Mouse (Mus musculus) kidney, postnatal 10 days (tissue): ENCODE measurements at regions not wholly inside any gene's neighbourhood (a gene's known extent, or its start where the extent isn't known, plus 50 kb on each side); places are given as distances from the start of the nearest gene placed in this dataset.
A peak's percentile ranks its signal among the peaks of the same experiment; 100 is the strongest.

Source experiments
- DNase-seq: peaks from one replicate; pipeline ENCODE4 v3.0.0; 2021; ENCODE audit warnings: mixed read lengths

DNA sequence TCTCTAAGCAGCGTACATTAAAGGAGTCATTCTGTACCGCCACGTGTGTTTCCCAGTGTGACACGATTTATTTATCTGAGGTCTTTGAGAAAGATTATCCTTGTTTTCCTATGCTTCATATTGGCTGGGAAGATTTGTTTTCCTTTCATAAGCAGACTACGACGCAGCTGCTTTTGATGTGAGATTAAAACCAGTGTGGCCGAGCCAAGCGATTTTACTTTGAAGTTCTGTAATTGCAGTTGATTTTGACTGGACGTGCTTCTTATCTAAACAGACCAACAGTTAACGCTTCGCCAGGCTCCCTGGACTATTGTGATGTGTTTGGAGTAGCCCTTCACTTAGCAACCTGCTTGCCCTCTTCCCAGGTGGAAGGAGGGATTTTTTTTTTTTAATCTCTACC lies 120.6 kb downstream of the Dact1 start:
- no peak for DNase-seq

DNA sequence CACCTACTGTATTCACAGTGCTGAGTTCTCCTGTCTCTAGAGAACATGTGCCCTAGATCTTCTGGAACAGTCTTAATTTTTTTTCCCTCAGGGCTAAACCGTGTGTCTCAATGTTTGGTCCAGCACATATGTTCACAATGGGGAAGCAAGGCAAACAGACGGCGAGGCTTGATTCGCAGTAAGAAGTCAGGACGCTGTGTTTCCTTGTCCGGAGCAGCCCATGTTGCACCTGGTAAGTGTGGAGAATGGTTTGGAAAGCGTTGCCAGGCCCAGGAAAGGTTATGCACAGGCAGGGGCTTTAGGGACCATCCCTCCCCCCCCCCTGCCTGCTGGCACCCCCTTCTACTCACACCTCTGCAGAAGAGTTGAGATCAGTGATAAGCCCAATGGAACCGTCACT lies 121.4 kb downstream of the Dact1 start:
- DNase-seq = no peak

DNA sequence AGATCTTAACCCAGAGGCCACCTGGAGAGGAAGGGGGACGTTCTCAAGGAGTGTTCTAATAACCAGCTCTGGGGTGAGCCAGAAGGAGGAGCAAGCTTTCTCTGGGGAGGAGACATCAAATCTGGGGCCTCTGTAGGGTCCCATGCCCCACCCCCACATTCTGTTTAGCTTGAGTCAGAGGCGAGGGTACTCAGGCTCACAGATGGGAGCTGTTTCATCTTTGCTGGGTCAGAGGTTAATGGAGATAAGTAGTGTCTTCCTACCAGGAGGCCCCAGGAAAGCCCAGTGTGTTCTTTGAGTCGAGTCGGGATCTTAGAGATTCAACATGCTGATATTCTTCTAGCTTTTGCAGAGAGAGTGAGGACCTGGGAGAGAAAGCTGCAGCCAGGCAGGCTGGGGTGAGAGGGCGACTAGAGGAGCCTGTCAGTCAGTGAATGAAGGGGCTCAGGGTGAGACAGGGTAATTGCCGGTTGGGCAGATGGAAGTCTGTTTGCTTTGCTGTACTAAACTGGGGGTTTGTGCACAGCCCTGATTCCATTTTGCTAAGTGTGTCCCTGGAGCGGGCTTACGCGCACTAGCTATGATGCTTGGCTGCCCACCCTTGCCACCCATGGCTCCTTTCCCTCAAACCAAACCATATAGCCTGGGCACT lies 124.0 kb downstream of the Dact1 start:
- no peak for DNase-seq

DNA sequence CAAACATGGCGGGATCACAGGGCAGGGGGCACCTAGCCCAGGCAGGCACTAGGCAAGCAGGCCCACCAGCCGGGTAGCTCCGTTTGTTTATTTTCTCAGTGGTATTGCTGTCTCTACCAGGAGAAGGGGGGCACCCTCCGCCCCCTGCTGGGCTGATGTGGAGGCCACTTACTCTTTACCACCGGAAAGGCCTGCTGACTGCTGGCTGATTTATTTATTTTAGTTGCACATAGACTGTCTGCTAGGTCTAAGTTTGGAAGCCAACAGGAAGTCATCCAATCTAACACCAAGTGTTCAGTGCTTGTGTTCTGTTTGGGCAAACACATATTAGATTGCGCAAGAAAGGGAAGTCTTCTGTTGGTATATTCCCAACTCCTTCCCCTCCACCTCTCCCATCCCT lies 128.6 kb downstream of the Dact1 start:
- DNase-seq = peak; percentile 83

DNA sequence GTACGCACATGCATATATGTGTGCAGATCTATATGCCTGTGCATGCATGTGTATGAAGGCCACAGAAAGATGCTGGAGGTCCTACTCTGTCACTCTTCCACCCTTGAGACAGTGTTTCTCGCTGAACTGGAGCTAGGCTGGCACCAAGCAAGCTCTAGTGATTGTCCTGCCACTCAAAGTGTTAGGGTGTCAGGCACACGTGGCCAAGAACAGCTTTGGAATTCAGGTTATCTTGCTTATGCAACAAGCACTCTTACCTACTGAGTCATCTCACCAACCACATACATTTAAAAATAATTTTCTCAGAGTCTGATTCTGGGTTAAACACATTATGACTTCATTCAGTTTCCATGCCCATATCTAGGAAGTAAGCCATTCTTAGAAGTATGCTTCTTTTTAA lies 131.2 kb downstream of the Dact1 start:
- no peak for DNase-seq

DNA sequence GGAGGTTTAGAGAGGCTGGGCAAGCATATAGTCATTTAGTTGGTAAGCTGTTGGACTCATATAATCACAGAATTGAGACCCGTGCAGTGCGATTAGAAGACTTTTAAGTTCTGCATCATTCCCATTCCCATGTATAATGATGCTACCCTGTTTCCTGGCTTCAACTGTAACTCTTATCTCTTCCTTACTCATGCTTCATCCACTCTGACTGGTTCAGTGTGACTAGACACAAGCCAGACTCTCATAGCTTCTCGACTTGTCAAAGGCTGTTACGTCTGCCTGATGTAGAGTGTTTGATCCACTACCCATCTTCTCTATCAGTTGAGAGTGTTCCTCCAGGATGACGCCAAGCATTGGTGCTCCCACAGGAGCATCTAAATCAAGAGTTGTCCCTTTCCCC lies 131.6 kb downstream of the Dact1 start:
- DNase-seq = no peak

DNA sequence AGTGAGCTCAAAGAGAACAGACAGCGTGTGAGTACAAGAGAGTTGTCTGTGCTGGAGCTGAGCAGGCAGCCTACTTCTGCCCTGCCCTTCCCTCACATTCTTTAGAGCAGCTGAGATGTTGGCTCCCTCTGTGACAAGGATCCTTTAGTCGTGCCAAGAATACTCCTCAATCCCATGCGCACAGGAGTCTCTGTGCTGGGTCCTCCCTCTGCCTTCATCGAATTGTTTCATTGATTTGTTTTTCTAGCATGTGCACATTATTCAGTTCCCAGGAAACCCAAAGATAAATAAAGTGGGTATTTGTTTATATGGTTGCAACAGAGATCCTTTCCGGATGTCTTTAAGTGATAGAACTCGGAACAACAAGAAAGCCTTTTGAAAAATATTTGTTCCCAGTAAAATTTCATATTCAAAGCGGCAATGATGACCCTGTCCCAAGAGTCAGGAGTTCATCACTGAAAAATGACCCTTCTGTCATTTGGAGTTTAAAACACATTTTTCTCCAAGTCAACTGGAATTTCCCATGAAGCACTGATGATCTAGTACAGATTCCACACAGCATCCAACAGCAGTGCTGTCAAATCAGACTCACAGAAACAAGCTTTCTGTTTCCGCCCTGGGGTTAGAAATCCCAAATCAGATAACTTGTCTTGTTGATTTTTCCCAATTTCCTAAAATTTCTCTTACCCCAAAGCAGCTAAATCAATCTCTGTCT lies 136.7 kb downstream of the Dact1 start:
- peak; percentile 44 for DNase-seq

DNA sequence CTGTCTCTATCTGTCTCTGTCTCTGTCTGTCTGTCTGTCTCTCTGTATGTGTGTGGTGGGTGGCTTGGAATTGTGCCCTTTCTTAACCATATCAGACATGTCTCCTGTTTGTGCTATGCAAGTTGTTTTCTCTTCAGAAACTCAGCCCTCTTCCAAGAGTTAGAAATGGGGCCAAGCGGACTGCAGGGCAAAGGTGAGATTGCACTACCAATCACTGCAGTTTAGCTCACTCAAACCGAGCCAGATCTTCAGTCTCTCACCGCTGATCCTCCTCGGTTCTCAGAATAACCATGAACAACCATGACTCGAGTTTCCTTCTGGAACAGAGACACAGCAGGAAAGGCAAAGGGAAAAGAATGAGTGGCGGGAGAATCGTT lies 137.2 kb downstream of the Dact1 start:
- DNase-seq = peak; percentile 63

DNA sequence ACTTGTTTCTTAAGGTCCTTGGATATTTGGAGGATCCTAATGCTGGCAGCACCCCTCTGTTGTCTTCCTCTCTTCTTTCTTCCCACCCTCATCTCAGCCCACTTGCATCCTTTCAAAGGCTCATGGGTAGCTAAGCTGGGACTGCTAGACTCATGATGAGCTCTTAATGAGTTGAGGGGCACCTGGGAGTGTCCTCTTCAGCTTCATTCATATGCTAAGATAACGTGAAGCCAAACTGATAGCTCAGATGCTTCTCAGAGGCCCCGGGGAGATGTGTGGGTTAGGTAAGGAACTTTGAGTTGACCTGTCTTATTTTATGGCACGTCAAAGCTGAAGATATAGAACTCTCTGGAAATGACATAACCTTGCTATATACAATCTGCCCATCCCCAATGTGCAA lies 139.3 kb downstream of the Dact1 start:
- no peak for DNase-seq

DNA sequence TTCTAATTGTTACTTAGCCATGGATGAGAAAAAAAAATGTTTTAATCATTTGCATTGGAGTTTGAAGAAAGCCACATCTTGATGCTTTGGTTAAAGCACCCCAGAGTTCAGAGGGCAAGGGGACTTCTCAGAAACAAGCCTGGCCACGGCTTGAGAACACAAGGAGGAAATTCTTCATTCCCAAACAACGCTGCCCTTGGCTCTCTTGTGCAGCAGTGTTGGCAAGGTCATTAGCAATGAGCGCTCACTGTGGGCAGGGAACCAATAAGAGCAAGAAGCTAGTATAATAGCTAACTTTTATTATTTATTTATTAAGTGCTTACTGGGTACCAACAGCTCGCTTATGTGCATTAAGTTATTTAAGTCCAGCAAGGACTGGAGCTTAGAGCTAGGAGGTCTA lies 140.4 kb downstream of the Dact1 start:
- DNase-seq = no peak

DNA sequence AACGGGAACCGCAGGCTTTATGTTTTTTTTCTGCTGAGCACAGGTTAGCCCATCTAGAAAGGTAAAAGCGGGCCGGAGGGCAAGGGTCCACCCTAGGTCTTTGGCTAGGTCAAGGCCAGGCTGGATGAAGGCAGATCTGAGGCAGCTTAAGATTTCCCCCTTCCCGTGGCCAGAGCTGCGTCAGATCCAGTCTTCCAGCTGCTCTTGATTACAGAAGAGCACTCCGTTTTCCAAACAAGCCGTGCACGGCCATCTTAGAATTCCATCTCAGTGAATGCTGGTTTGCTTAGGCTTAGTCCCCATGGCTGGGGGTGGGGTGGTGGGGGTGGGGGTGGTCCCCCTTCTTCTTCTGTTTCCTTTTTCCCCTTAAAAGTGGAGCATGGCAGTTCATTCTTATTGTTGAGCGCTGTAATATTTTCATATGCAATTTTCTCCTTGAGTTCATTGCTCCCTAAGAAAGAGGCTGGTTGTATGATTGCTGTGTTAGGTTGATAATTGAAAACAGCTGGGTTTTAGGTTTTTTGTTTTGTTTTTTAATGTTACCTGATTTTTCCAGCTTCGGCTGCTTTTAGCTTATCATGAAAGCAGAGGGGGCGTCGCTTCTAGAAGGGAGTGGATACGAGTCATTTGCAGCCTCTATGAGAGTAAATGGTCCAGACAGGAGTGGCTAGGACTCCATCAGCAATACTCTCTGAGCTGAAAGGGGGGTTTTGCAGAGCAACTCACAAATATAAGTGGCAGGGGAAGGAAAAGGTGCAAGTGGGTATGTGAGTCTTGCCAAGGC lies 141.2 kb downstream of the Dact1 start:
- DNase-seq = no peak

DNA sequence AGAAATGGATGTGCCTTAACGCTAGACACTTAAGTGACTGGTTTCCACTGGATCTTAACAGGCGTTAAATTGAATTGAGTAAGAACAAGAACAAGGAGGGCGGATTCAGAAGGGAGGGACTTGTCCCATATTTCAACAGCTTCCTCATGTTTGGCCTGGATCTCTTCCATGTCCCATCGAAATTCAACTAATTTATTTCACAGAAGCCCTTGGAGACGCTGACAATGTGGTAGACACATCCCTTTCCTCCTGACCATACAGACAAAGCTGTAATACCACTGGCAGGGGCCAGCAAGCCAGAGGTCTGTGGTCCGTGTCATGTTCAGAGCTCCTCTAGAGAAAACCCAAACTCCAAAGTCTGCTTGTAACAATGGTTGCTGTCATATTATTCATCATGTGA lies 147.2 kb downstream of the Dact1 start:
- no peak for DNase-seq

DNA sequence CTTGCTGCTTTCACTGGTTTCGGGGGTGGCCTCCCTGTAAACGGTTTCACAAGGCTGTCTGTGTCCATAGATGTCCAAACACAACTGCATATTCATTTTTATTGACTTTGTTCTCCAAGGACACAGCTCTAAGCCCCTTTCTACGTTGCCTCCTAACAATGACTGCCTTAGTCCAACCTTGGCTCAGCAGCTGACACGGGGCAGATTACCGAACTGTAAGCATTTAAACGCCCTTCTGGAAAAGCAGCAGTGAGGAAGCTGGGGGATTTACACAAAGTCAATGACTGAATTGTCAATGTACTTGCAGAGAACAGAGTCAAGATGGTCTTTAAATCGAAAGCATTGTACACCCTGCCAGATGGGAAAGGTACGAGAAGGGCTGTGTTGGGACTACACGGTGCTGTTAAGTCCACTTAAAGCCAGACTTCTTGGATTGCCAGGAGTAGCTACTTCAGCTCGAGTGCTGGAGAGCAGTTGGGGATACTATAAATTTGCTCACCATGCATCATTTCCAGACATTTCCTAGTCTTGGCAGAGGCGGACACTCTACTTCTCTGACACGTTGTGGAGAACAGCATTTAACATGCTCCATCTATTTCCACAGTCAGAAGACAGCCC lies 149.0 kb downstream of the Dact1 start:
- DNase-seq = no peak

DNA sequence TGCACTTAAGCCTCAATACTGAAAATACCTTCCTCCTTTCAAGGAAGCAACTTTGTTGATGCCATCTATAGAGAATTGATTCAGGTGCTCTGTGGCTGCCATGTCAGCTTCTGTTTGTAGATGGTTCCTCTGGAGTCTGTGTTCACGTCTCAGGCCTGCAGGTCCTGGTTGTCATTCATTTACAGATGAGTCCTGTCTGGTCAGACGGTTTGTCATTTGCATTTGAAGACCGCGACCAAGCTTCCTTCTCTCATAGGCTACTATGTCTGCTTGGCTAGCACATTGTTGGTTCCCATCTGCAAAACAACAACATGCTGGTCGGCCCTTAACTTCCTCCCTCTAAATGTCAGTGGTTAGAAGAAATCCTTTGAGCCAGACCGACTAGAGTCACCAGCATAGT lies 151.0 kb downstream of the Dact1 start:
- no peak for DNase-seq

DNA sequence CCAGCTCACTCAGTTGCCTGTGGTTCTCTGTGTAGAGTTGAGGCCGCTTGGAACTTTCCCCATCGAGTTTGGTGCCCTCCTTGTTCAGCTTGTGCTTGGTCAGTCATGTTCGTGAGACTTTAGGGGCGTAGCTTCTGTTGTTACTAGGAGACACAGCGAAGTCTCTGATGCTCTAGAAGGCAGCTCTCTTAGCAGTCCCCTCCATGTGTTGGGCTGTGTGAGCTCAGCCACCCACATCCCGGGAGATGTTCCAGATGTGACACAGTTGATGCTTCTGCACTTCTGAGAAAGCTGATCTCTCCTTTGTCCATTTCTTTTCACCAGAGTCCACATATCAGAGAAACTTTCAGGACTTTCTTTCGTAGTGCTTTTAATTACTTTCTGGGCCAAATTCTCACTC lies 158.1 kb downstream of the Dact1 start:
- DNase-seq = no peak

DNA sequence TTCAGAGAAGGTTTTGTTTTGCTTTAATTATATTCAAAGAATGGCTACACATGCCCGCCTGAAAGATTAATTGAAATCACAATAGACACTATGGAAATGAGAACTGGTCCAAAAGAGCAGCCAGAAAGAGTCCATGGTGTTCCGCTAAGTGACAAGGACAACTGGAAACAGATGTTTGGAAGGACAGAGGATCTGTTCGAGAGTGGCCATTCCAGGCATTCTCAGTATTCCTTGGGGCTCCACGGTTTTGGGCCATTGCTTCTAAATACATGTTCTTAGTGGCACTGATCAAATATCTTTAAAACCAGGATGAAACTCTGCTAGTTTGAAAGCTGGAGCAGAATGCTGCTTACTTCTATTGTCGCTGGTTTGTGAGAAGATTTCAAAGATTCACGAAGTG lies 158.6 kb downstream of the Dact1 start:
- DNase-seq = no peak

DNA sequence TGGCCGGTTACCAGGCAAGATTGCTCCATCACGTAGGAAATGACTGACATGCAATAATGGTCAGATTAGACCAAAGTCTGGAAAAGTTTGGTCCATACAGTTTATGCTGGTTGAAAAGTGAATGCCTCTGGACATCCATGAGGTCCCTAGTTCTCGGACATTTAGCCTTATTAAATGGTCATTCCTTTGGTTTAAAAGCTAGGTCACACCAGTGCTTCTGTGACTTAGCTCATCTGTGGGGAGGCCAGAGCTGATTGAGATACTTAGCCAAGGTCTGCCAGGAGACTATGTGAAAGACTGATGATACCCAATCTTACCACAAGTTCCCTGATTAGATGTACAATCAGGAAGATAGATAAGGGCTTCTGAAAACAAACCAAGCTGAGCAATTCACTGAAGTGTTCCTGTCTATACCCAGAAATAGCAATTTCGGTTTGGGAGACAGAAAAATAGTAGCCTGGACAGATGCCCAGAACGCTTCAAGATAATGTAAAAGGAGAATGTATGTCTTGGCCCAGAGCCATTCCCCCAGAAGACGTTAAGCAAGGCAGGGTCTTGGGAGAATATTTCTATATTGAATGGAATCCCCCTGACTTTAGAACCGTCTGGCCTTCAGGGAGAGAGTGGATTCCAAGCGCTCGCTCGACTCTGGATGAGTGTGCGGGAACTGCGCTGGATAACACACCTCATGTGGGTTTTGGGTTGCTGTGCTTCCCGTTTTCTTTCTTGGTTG lies 161.5 kb downstream of the Dact1 start:
- no peak for DNase-seq

DNA sequence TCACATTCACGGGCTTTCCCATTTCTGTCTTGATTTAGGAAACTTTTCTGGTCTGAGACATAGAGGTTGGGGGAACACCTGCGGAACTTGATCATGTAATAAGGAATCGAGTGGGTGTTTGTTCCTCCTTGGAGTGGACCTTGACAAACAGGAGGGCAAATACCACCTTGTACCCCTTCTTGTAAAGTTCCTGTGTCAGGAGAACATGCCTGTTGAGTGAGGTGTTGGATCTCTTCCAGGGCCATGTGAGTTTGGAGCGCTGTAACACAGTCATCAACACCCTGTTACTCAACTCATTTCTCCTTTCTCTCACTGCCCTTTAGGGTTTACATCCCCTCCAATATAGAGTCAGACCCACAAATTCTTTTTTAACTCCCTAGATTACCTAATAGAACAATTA lies 162.0 kb downstream of the Dact1 start:
- DNase-seq = no peak

DNA sequence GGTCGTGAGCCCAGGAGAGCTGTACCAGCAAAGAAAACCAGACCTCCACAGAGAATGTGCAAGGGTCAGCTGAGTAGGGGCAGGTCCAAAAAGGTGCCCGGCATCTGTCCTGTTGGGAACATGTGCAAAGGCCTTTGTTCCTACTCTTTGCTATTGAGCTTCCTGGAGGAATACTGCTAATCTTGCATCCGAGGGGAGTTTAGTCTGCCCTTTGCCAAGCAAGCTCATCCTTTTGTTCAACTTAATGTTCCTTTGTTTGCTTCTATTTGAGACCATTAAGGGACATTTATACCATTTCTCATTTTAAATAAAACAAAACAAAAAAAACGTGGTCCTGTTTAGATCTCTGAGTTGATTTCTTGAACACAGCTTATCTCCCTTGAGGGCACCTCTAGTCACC lies 166.6 kb downstream of the Dact1 start:
- no peak for DNase-seq

DNA sequence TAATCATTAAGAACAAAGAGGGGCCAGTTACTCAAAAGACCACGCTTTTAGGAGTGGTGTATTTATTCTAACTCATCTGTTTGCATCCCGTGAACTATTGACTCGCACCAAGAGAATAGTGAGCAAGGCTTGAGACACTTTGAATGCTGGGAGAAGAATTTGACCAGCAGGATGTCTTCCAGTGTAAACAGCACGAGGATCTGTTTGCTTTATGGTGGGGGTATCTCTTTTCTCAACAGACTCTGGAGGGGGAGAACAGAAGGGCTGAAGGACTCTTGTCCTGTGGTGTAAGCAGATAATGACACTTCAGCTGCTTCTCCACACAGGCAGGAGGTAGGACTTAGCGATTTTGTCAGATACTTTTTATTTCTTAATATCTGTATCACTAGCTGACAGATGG lies 168.0 kb downstream of the Dact1 start:
- no peak for DNase-seq

DNA sequence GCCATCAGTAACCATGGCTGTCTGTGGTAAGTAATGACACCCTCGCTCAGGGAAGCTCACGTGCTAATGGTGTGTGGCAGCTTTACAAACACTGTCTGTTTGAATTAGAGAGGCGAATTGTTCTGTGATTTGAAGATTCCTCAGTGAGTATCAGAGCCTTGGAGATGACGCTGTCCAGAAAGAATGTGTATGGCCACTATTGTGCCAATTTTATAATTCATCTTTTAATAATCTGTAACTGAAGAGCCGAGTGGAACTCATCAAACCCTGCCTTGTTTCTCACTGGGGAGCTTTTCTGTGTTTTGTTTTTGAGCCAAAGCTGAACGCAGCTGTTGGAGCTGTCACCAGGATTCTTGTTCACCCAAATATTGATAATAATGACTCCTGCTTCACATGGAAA lies 171.7 kb downstream of the Dact1 start:
- peak; percentile 17 for DNase-seq

DNA sequence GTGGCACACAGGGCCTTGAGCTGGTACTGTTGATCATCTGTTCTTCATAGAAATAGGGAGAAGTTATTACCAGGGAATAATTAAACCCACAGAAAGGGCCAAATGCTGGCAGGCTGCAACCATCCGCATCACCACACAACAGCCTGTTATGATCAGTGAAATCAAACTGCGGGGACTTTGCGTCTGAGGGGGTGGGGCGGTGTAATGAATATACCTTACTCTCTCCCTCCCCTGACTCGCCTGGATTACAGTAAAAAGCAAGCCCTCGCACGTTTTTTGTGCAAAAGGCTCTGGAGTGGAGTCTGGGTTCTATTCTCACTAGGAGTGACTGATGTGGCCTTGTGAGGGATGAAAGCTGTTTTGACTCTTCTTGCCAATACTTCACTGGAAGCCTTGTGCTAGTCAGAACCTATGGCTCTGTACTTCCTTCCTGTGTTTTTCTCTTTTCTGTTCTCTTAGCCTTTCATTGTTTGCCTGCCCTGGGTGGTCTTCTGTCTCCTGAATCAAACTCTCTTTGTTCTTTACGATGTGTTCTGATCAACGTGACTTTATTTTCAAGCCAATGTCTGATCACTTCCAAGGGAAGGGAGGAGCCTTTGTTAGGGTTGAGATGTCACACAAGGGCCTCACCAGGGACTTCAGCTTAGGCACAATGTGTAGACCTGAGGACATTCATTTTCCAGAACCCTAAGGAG lies 172.4 kb downstream of the Dact1 start:
- DNase-seq = peak; percentile 13
